Mouse (Mus musculus) liver, embryonic 16.5 days (tissue): ENCODE measurements around the gene Stc2. TPM values are rescaled to one million over a fixed set of nuclear protein-coding genes. Genes with fewer than 3 reads are reported as not detected.

Source experiments
- ATAC-seq: fragments of 200-750 bp; cut with Nextera tagmentation; 2 replicates; pipeline ENCODE4 v1.8.0; 2017; ENCODE audit warnings: low read depth, mild to moderate bottlenecking, moderate number of reproducible peaks, moderate library complexity
- H3K27ac ChIP-seq: fragments of 300-500 bp; sonication (generic); 2 replicates; pipeline ENCODE4 v1.5.1; 2014; ENCODE audit warnings: mild to moderate bottlenecking, low read length
- H3K27me3 ChIP-seq: fragments of 300-500 bp; sonication (generic); 2 replicates; pipeline ENCODE4 v1.6.1; 2014; ENCODE audit warnings: low read depth, low read length, mixed read lengths; ENCODE audit not compliant: control insufficient read depth, insufficient read depth
- H3K36me3 ChIP-seq: fragments of 300-500 bp; sonication (generic); 2 replicates; pipeline ENCODE4 v1.6.1; 2014; ENCODE audit warnings: mild to moderate bottlenecking; ENCODE audit not compliant: control insufficient read depth, insufficient read depth
- H3K4me1 ChIP-seq: fragments of 300-500 bp; sonication (generic); 2 replicates; pipeline ENCODE4 v1.6.1; 2014; ENCODE audit warnings: low read depth, low read length, mixed read lengths; ENCODE audit not compliant: control insufficient read depth
- H3K4me2 ChIP-seq: fragments of 300-500 bp; sonication (generic); 2 replicates; pipeline ENCODE4 v1.6.1; 2014; ENCODE audit warnings: low read depth, low read length, mixed read lengths
- H3K4me3 ChIP-seq: fragments of 300-500 bp; sonication (generic); 2 replicates; pipeline ENCODE4 v1.5.1; 2014; ENCODE audit warnings: low read depth, mild to moderate bottlenecking, low read length
- H3K9ac ChIP-seq: fragments of 300-500 bp; sonication (generic); 2 replicates; pipeline ENCODE4 v1.6.1; 2014; ENCODE audit warnings: low read depth, low read length
- H3K9me3 ChIP-seq: fragments of 300-500 bp; sonication (generic); replicated peaks from 2 replicates; pipeline ENCODE4 v1.6.1; 2016; ENCODE audit warnings: low read length; ENCODE audit not compliant: control insufficient read depth
- WGBS: fragments of 180-500 bp; shearing (Covaris S2); extraction: QIAGEN DNeasy Blood & Tissue Kit; methylation state at CpG from one replicate; pipeline ENCODE4 v1.1.7; 2014; ENCODE audit not compliant: insufficient replicate concordance; 5-methylcytosine and 5-hydroxymethylcytosine counted together
- polyA plus RNA-seq: library from polyadenylated mRNA; unstranded; fragments of >200 nt; fragmentation: Nextera tagmentation; extraction: Ambion mirVana; gene quantifications from 2 replicates; pipeline ENCODE4 v1.2.1, GENCODE M21; 2015

The Stc2 gene
- 0.36 and 0.39 TPM in 2 replicates for polyA plus RNA-seq

- peak; percentile 38 for ATAC-seq
- Histone ChIP-seq H3K4me2 (peak within 1 kb of the TSS; percentile 51), H3K9ac (no peak within 1 kb of the TSS), H3K4me1 (no peaks in the 10 kb centered on the region; the same call in 1 of the 2 replicates), H3K4me3 (peak within 1 kb of the TSS; percentile 45), H3K36me3 (no peaks in the 10 kb centered on the region), H3K27ac (no peak within 1 kb of the TSS), H3K9me3 (no peaks in the 10 kb centered on the region), H3K27me3 (peaks cover 47% of the 10 kb centered on the region)
- under 1% methylated on average over 50 of the region's 51 CpGs for WGBS
Measured at GRCm38 (mm10) chr11:31369648-31370286, at the start of gene Stc2. Gene Stc2 (minus strand): TSS chr11:31370074.

- H3K4me2 ChIP-seq: no peak overlapping the region
- H3K27ac ChIP-seq: no peak overlapping the region
- no peak overlapping the region for H3K4me3 ChIP-seq
- 60% methylated on average over 5 of the region's 5 CpGs for WGBS
- H3K4me1 ChIP-seq: no peaks in the 10 kb centered on the region
- H3K9me3 ChIP-seq: no peaks in the 10 kb centered on the region
- no peak for ATAC-seq
- no peaks in the 10 kb centered on the region for H3K36me3 ChIP-seq
- H3K9ac ChIP-seq: no peak overlapping the region
- H3K27me3 ChIP-seq: no peaks in the 10 kb centered on the region
Measured at GRCm38 (mm10) chr11:31417071-31417470, 47.2 kb upstream of the Stc2 start.

GRCm38 (mm10) chr11:31412376-31412775 lies 42.5 kb upstream of the Stc2 start:
- H3K9ac ChIP-seq: no peak overlapping the region
- no peak overlapping the region for H3K4me3 ChIP-seq
- H3K4me1 ChIP-seq: no peaks in the 10 kb centered on the region
- H3K27ac ChIP-seq: no peak overlapping the region
- H3K4me2 ChIP-seq: no peak overlapping the region
- 50% methylated on average over 3 of the region's 3 CpGs for WGBS
- no peaks in the 10 kb centered on the region; the same call in 1 of the 2 replicates for H3K9me3 ChIP-seq
- no peaks in the 10 kb centered on the region for H3K27me3 ChIP-seq
- H3K36me3 ChIP-seq: no peaks in the 10 kb centered on the region
- ATAC-seq: no peak

DNA sequence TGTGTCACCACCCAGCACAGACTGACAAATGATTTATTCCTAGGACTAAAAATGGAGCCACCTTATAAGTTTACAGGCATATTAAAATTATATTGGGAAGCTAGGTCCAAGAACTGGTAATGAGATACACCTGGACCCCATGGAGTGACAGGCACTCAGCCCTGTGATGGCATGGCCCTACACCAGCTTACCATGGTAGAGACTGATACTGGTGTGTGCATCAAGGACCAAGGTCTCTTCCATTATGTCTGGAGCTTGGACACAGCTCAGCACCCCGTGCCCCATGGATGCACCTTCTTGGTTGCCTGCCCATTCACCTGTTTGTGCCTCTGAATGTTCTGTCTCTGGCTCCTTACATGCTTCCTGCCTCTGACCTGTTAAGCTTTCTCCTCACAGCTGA lies 36.9 kb upstream of the Stc2 start:
- H3K9me3 ChIP-seq: no peaks in the 10 kb centered on the region; the same call in 1 of the 2 replicates
- no peaks in the 10 kb centered on the region for H3K36me3 ChIP-seq
- no peak overlapping the region for H3K9ac ChIP-seq
- WGBS: 71% methylated on average over 1 of the region's 1 CpGs
- no peak for ATAC-seq
- H3K4me3 ChIP-seq: no peak overlapping the region
- no peaks in the 10 kb centered on the region for H3K4me1 ChIP-seq
- no peak overlapping the region for H3K27ac ChIP-seq
- H3K27me3 ChIP-seq: no peaks in the 10 kb centered on the region
- H3K4me2 ChIP-seq: no peak overlapping the region

DNA sequence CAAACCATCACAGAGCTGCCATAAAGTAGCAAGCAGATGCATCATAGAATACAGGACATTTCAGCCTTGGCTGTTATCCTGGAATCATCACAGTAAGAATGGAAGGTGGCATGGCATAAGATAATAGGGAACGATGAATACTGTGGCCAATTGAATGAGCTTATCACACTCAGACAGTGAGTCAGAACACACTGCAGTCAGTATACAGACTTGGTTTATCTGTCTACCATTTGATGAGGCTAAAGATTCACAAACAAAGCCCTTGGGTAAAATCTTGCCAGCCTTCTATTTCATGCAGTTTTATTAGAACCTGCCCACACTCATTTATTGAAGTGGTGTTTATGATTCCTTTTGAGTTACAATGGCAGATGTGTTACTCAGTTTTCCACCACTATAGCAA lies 33.2 kb upstream of the Stc2 start:
- Histone ChIP-seq H3K9me3 (no peaks in the 10 kb centered on the region), H3K27me3 (no peaks in the 10 kb centered on the region), H3K36me3 (no peaks in the 10 kb centered on the region), H3K4me2 (no peak overlapping the region), H3K4me3 (no peak overlapping the region), H3K27ac (no peak overlapping the region), H3K4me1 (no peaks in the 10 kb centered on the region), H3K9ac (no peak overlapping the region)
- WGBS: 74% methylated on average over 1 of the region's 1 CpGs
- ATAC-seq: no peak

DNA sequence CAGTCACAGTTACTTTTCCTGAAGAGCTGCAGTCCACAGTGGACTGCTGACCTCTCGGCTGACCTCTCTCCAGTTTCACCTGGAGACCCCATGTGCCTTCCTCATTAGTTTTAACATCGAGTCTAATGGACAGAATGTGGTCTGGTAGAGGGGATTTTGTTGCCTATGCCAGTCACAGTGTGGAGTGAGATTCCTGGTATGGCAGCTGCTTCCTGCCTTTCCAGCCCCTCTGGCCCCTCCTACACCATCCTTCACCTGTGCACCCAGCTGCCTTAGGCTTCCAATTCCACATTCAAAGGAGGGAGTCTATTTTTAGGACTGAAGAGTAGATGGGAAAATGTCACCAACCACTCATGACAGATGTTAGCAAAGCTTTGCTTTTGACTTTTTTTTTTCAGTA lies 28.7 kb upstream of the Stc2 start:
- H3K4me1 ChIP-seq: no peaks in the 10 kb centered on the region
- no peak overlapping the region for H3K4me3 ChIP-seq
- H3K9ac ChIP-seq: no peak overlapping the region
- no peaks in the 10 kb centered on the region for H3K27me3 ChIP-seq
- no peak overlapping the region for H3K27ac ChIP-seq
- ATAC-seq: no peak
- no peak overlapping the region for H3K4me2 ChIP-seq
- 35% methylated on average over 2 of the region's 2 CpGs for WGBS
- no peaks in the 10 kb centered on the region for H3K36me3 ChIP-seq
- H3K9me3 ChIP-seq: no peaks in the 10 kb centered on the region

DNA sequence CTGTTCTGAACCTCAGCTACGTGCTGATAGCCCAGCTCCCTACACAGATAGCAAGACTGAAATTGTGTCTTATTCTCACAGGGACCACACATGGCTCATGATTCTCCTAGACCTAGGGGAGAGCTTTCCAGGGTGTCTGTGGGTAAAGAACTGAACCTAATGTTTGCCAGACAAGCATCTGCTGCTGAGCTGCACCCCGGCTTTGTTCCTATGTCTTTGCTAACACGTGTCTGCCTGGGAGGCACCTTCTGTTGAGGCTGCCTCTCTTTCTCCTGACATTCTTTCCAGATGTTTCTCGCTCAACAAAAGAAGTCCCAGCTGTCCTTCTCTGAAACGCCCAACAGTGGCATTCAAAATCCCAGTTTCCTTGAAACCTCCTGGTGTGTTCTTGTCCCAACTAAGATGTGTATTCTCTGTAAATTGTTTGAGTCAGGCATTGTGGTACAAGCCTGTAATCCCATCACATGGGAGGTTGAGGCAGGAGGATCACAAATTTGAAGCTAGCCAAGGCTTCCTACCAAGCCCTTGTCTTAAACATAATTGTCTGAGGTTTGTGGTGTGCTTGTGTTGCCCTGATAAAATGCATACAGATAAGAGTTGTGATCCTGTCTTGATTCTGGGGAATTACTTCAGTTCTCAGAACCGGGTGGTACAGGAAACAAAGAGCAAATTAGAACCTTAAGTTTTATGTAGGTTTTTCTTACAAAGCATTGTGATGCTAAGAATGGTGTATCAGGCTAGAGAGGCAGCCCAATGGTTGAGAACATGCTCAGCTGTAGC lies 27.0 kb upstream of the Stc2 start:
- no peak overlapping the region for H3K4me3 ChIP-seq
- H3K4me1 ChIP-seq: no peaks in the 10 kb centered on the region
- no peak overlapping the region for H3K4me2 ChIP-seq
- H3K36me3 ChIP-seq: no peaks in the 10 kb centered on the region
- H3K27ac ChIP-seq: no peak overlapping the region
- no peaks in the 10 kb centered on the region for H3K27me3 ChIP-seq
- H3K9me3 ChIP-seq: no peaks in the 10 kb centered on the region
- H3K9ac ChIP-seq: no peak overlapping the region
- WGBS: 45% methylated on average over 6 of the region's 6 CpGs
- no peak for ATAC-seq

DNA sequence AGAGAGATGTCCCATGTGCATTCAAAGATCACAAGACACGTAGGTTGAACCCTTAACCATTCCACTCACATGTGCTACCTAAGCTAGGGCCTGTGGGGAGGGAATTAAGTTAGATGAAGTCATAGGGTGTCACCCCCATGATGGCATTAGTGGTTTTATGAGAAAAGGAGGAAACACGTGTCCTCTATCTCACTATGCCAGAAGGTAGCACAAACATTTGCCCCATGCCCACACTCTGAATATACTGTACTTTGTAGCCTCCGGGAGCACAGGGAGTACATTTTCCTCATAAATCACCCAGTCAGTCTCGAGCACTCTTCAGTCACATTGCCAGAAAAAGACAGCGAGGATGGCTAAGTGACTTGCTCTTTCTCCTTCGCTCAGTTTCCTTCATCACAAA lies 24.2 kb upstream of the Stc2 start:
- Histone ChIP-seq H3K36me3 (no peaks in the 10 kb centered on the region), H3K4me2 (no peak overlapping the region), H3K4me3 (no peak overlapping the region), H3K27ac (no peak overlapping the region), H3K27me3 (no peaks in the 10 kb centered on the region), H3K9ac (no peak overlapping the region), H3K4me1 (no peaks in the 10 kb centered on the region), H3K9me3 (no peaks in the 10 kb centered on the region)
- ATAC-seq: no peak
- 49% methylated on average over 6 of the region's 6 CpGs for WGBS

DNA sequence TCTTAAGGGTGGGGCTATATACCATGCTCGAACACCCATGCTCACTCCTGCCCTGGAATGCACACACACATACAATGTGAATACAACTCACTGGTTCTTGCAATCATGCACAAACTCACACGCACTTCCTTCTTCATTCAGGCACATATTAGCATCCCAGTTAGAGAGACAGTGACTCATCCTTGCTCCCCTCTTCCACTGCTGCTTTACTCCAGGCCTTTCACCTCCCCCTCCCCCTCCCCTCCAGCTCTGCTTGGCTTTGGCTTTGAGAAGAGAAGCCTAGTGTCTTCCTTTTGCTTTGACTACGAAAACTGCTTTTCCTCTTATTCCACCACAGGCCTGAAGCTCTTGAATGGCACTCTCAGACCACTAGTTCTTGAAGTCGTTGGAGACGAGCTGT lies 22.5 kb upstream of the Stc2 start:
- H3K4me2 ChIP-seq: no peak overlapping the region
- H3K4me3 ChIP-seq: no peak overlapping the region
- ATAC-seq: no peak
- no peaks in the 10 kb centered on the region for H3K27me3 ChIP-seq
- H3K36me3 ChIP-seq: no peaks in the 10 kb centered on the region
- H3K27ac ChIP-seq: no peak overlapping the region
- H3K4me1 ChIP-seq: no peaks in the 10 kb centered on the region
- H3K9me3 ChIP-seq: no peaks in the 10 kb centered on the region
- H3K9ac ChIP-seq: no peak overlapping the region
- 49% methylated on average over 5 of the region's 5 CpGs for WGBS
